18 mouse cellular contexts compared by ENCODE assay signal in the genomic region with DNA sequence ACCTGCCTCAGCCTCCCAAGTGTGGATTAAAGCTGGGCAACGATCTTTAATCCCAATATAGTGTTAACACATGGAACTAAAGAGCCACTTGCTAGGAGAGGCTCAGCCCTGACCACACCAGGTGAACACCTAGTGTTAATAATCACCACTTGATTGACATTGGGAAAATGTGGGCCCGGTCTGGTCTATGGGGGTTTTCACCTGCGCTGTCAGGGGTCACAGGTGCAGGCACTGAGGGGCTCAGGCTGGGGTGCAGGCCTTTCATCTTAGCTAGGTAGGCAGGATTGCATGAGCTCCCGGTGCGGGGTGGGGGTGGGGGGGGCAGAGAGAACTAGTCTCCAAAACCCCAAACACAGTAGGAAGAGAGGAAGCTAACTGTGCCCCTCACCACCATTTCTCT. TPM values are rescaled to one million over a fixed set of nuclear protein-coding genes. Genes with fewer than 3 reads are reported as not detected.
DNase-seq lines count a peak whose midpoint lies in the region; ATAC-seq lines count a peak whose summit lies in the region.
"Had no signal": no experiment of that assay in that cellular context is flagged by ENCODE, and none has a peak within 500 bp of the region (broad histone marks: within the 10 kb centered on the region; RNA-seq: fewer than 3 reads in every experiment).

No protein-coding gene starts in this region.

- WGBS in heart, embryonic 11.5 days (ENCODE audit: insufficient replicate concordance), result 72% methylated on average over 5 of the region's 5 CpGs
- 56% methylated on average over 5 of the region's 5 CpGs for WGBS in lung, embryonic 15.5 days

- H3K36me3 ChIP-seq in heart, embryonic 11.5 days (ENCODE audit: control insufficient read depth, insufficient read depth, low read length), result no peaks in the 10 kb centered on the region
- no peaks in the 10 kb centered on the region for H3K36me3 ChIP-seq in lung, embryonic 15.5 days
- H3K36me3 ChIP-seq: embryonic facial prominence, embryonic 13.5 days; forebrain, embryonic 12.5 days; hindbrain, embryonic 10.5 days; intestine, embryonic 15.5 days had no signal

- H3K4me1 ChIP-seq in heart, embryonic 11.5 days (ENCODE audit: control insufficient read depth, insufficient read depth, low read length), result peaks cover 43% of the 10 kb centered on the region
- H3K4me1 ChIP-seq in lung, embryonic 15.5 days, result peaks cover 59% of the 10 kb centered on the region

- H3K9me3 ChIP-seq in heart, embryonic 11.5 days (replicated peaks; ENCODE audit: control insufficient read depth, low read length), result no peaks in the 10 kb centered on the region
- H3K9me3 ChIP-seq in lung, embryonic 15.5 days, result no peaks in the 10 kb centered on the region
- H3K9me3 ChIP-seq: embryonic facial prominence, embryonic 13.5 days; forebrain, embryonic 12.5 days; hindbrain, embryonic 10.5 days; intestine, embryonic 15.5 days had no signal

- no peak overlapping the region for H3K9ac ChIP-seq in heart, embryonic 11.5 days (ENCODE audit: low read depth, low read length)
- no peak overlapping the region for H3K9ac ChIP-seq in lung, embryonic 15.5 days
- H3K9ac ChIP-seq: embryonic facial prominence, embryonic 13.5 days; forebrain, embryonic 12.5 days; hindbrain, embryonic 14.5 days; intestine, embryonic 15.5 days had no signal

- H3K4me2 ChIP-seq in heart, embryonic 11.5 days, result no peak overlapping the region
- no peak overlapping the region for H3K4me2 ChIP-seq in lung, embryonic 15.5 days
- H3K4me2 ChIP-seq: forebrain, embryonic 12.5 days; hindbrain, embryonic 14.5 days had no signal

- peaks cover 6% of the 10 kb centered on the region; the same call in 1 of the 2 replicates for H3K27me3 ChIP-seq in heart, embryonic 11.5 days (ENCODE audit: control insufficient read depth, insufficient read depth, low read length)
- 0 out of 2 replicates have a peak, but pooled peaks cover 10% of the 10 kb centered on the region for H3K27me3 ChIP-seq in lung, embryonic 15.5 days
- H3K27me3 ChIP-seq: intestine, embryonic 15.5 days had no signal

- H3K27ac ChIP-seq in heart, embryonic 11.5 days (ENCODE audit: low read depth, low read length), result no peak overlapping the region
- 0 out of 2 replicates have a peak overlapping the region, but pooled peaks have one; percentile 84 for H3K27ac ChIP-seq in lung, embryonic 15.5 days
- H3K27ac ChIP-seq: forebrain, embryonic 12.5 days; hindbrain, embryonic 10.5 days; hindbrain, embryonic 14.5 days had no signal

- DNase-seq in cerebellum, adult 11-12 months, result peak; percentile 54
- DNase-seq in cerebellum, adult 11 months, result no peak
- DNase-seq in heart, adult 11 months, result peak; percentile 92
- no peak for DNase-seq in lung, postnatal 36 days
- DNase-seq in thymus, postnatal 36 days, result peak; percentile 26 to 54
- DNase-seq in thymus, postnatal 0 days (ENCODE audit: low spot score), result no peak
- DNase-seq: adrenal gland, postnatal 10 days; B cell, adult 2 months; gastrocnemius, postnatal 10 days had no signal

- no peak for ATAC-seq in heart, embryonic 11.5 days (replicated peaks; ENCODE audit: insufficient number of reproducible peaks, low FRiP score, low TSS enrichment)
- no peak for ATAC-seq in lung, embryonic 15.5 days (ENCODE audit: borderline replicate concordance, extremely low read depth, low FRiP score, low TSS enrichment)
- ATAC-seq: CD4-positive, CD25-positive, alpha-beta regulatory T cell, adult 4 months; forebrain, embryonic 16.5 days; intestine, embryonic 15.5 days had no signal

- H3K4me3 ChIP-seq in heart, embryonic 11.5 days (ENCODE audit: low read depth, low read length), result no peak overlapping the region
- H3K4me3 ChIP-seq in lung, embryonic 15.5 days, result no peak overlapping the region
- H3K4me3 ChIP-seq: embryonic facial prominence, embryonic 13.5 days; forebrain, embryonic 12.5 days; hindbrain, embryonic 10.5 days; intestine, embryonic 15.5 days had no signal

RNA-seq across cellular contexts. Expression of a gene that starts 1.2 kb away (rescaled TPM):
- 25.6 and 27.3 TPM in 2 replicates for polyA plus RNA-seq in heart, embryonic 11.5 days (2014; fragmentation: Nextera tagmentation; extraction: Ambion mirVana)
- polyA plus RNA-seq in lung, embryonic 15.5 days (2015; fragmentation: Nextera tagmentation; extraction: Ambion mirVana), result 28.1 and 29.3 TPM in 2 replicates
- 3.7 and 4.8 TPM in 2 replicates for polyA plus RNA-seq in thymus, postnatal 0 days (2015; fragmentation: Nextera tagmentation; extraction: Ambion mirVana)

RNA-seq across cellular contexts. Expression of a gene that starts 6.4 kb away (rescaled TPM):
- polyA plus RNA-seq in heart, embryonic 11.5 days (2014; fragmentation: Nextera tagmentation; extraction: Ambion mirVana), result 0.25 and 0.63 TPM in 2 replicates
- polyA plus RNA-seq in lung, embryonic 15.5 days (2015; fragmentation: Nextera tagmentation; extraction: Ambion mirVana), result 0.66 and 0.78 TPM in 2 replicates
- polyA plus RNA-seq in thymus, postnatal 0 days (2015; fragmentation: Nextera tagmentation; extraction: Ambion mirVana), result 0.85 and 0.98 TPM in 2 replicates

RNA-seq across cellular contexts. Expression of a gene that starts 25.3 kb away (rescaled TPM):
- 17.8 and 18.3 TPM in 2 replicates for polyA plus RNA-seq in heart, embryonic 11.5 days (2014; fragmentation: Nextera tagmentation; extraction: Ambion mirVana)
- polyA plus RNA-seq in lung, embryonic 15.5 days (2015; fragmentation: Nextera tagmentation; extraction: Ambion mirVana), result 39.3 and 49.7 TPM in 2 replicates
- 2.4 and 2.9 TPM in 2 replicates for polyA plus RNA-seq in thymus, postnatal 0 days (2015; fragmentation: Nextera tagmentation; extraction: Ambion mirVana)

RNA-seq across cellular contexts. Expression of a gene that starts 28.0 kb away (rescaled TPM):
- polyA plus RNA-seq in heart, embryonic 11.5 days (2014; fragmentation: Nextera tagmentation; extraction: Ambion mirVana), result 21.5 and 27.3 TPM in 2 replicates
- polyA plus RNA-seq in lung, embryonic 15.5 days (2015; fragmentation: Nextera tagmentation; extraction: Ambion mirVana), result 41.1 TPM in 2 replicates
- 26.7 and 31.3 TPM in 2 replicates for polyA plus RNA-seq in thymus, postnatal 0 days (2015; fragmentation: Nextera tagmentation; extraction: Ambion mirVana)

RNA-seq across cellular contexts. Expression of a gene that starts 28.7 kb away (rescaled TPM):
- 7.2 and 8.1 TPM in 2 replicates for polyA plus RNA-seq in heart, embryonic 11.5 days (2014; fragmentation: Nextera tagmentation; extraction: Ambion mirVana)
- 8.6 and 9.8 TPM in 2 replicates for polyA plus RNA-seq in lung, embryonic 15.5 days (2015; fragmentation: Nextera tagmentation; extraction: Ambion mirVana)
- polyA plus RNA-seq in thymus, postnatal 0 days (2015; fragmentation: Nextera tagmentation; extraction: Ambion mirVana), result 2.2 and 2.3 TPM in 2 replicates

Comparison
In these comparisons a context has a peak if more than half of its experiments do, and no peak if none do; other contexts are left out.
1. DNase-seq: peak in cerebellum, adult 11-12 months (single experiment), heart, adult 11 months (single experiment) and thymus, postnatal 36 days (2 of 2); none in cerebellum, adult 11 months (single experiment), lung, postnatal 36 days (single experiment) and thymus, postnatal 0 days (single experiment).